Mouse (Mus musculus) embryo, embryonic 11 days (tissue): ENCODE data around the gene Oprd1.

Experiments
- DNase-seq: peaks from one replicate; pipeline ENCODE4 v3.0.0-alpha.2; 2015

Gene Oprd1

GRCm38 (mm10) chr4:132144080-132144841, at the start of gene Oprd1:
Gene Oprd1, minus strand, starts transcription at chr4:132144486.
- peak; percentile 61 for DNase-seq

- no peak for DNase-seq
Measured at GRCm38 (mm10) chr4:132187826-132188401, 43.6 kb upstream of the Oprd1 start.

- DNase-seq: no peak
Measured at GRCm38 (mm10) chr4:132183162-132183561, 38.9 kb upstream of the Oprd1 start.

GRCm38 (mm10) chr4:132181721-132182658, 37.7 kb upstream of the Oprd1 start:
- peak; percentile 49 for DNase-seq

- DNase-seq: peak; percentile 58
Measured at GRCm38 (mm10) chr4:132180710-132181109, 36.4 kb upstream of the Oprd1 start.

- peak; percentile 83 for DNase-seq
Measured at GRCm38 (mm10) chr4:132178630-132179059, 34.4 kb upstream of the Oprd1 start.

- no peak for DNase-seq
Measured at GRCm38 (mm10) chr4:132176474-132176873, 32.2 kb upstream of the Oprd1 start.

GRCm38 (mm10) chr4:132170891-132171290, 26.6 kb upstream of the Oprd1 start:
- no peak for DNase-seq

GRCm38 (mm10) chr4:132169761-132170160, 25.5 kb upstream of the Oprd1 start:
- DNase-seq: no peak

GRCm38 (mm10) chr4:132169271-132169670, 25.0 kb upstream of the Oprd1 start:
- DNase-seq: no peak

GRCm38 (mm10) chr4:132167436-132167835, 23.1 kb upstream of the Oprd1 start:
- DNase-seq: no peak

- DNase-seq: no peak
Measured at GRCm38 (mm10) chr4:132166350-132167290, 22.3 kb upstream of the Oprd1 start.

GRCm38 (mm10) chr4:132165691-132166090, 21.4 kb upstream of the Oprd1 start:
- no peak for DNase-seq

- DNase-seq: no peak
Measured at GRCm38 (mm10) chr4:132156941-132157622, 12.8 kb upstream of the Oprd1 start.

GRCm38 (mm10) chr4:132154877-132155670, 10.8 kb upstream of the Oprd1 start:
- peak; percentile 60 for DNase-seq

- no peak for DNase-seq
Measured at GRCm38 (mm10) chr4:132151673-132152072, 7.4 kb upstream of the Oprd1 start.

- DNase-seq: no peak
Measured at GRCm38 (mm10) chr4:132146201-132146600, 1.9 kb upstream of the Oprd1 start.

- DNase-seq: no peak
Measured at GRCm38 (mm10) chr4:132145092-132145491, 806 bp upstream of the Oprd1 start.

- DNase-seq: no peak
Measured at GRCm38 (mm10) chr4:132138640-132139039, 5.6 kb downstream of the Oprd1 start.

- DNase-seq: no peak
Measured at GRCm38 (mm10) chr4:132137013-132137412, 7.3 kb downstream of the Oprd1 start.

- no peak for DNase-seq
Measured at GRCm38 (mm10) chr4:132133920-132134319, 10.4 kb downstream of the Oprd1 start.
